Mouse (Mus musculus): ENCODE results near the gene Sod2. TPM values are rescaled to one million over a fixed set of nuclear protein-coding genes. Genes with fewer than 3 reads are reported as not detected.
"Not testable (repeated sequence)": the region's sequence is repeated elsewhere in the genome, so short reads cannot be mapped to it uniquely, and the experiment has no call there.

Gene Sod2
- polyA plus RNA-seq, 1 experiment, result 793 TPM

DNA sequence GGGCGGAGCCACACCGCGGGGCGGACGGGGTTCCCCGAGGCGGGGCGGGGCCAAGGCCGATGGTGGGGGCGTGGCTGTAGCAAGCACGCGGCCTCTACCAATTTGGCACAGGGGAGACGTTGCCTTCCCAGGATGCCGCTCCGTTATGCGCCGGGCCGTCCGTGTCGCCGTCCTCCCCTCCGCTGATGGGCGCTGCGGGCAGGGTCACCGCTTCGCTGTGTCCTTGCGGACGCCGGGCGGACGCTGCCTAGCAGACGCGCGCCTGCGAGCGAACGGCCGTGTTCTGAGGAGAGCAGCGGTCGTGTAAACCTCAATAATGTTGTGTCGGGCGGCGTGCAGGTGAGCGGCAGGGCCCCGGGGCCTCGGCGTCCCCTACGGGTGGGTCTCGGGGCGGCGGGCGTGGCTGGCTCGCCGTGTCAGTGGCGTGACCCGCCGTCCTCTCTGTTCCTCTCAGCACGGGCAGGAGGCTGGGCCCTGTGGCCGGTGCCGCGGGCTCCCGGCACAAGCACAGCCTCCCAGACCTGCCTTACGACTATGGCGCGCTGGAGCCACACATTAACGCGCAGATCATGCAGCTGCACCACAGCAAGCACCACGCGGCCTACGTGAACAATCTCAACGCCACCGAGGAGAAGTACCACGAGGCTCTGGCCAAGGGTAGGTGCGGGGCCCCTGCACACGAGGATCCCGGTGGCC, 1.2 kb downstream of the Sod2 start:
- no peak for TF ChIP-seq GATA1 (IDR thresholded peaks at IDR 0.05; ENCODE audit: low read length)

DNA sequence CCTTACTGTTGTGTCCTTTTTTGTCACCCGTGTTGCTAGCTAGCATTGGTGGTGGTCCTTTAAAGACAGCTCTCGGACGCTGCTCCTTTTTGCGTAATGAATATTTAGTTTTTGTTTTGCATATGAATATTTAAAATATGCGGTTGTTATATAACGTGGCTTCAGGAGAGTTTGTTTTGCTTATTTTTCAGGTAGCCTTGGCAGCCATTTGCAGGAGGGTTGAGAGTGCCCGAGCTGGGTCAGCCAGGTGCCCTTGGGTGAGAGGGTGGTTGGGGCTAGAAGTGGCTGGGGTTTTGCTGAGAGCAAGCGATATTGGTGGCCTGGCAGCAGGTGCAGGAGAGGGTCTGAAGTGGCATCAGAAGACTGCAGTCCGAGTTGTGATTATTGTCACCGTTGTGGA, 1.9 kb downstream of the Sod2 start:
- no peak for TF ChIP-seq GATA1 (IDR thresholded peaks at IDR 0.05; ENCODE audit: low read length)

DNA sequence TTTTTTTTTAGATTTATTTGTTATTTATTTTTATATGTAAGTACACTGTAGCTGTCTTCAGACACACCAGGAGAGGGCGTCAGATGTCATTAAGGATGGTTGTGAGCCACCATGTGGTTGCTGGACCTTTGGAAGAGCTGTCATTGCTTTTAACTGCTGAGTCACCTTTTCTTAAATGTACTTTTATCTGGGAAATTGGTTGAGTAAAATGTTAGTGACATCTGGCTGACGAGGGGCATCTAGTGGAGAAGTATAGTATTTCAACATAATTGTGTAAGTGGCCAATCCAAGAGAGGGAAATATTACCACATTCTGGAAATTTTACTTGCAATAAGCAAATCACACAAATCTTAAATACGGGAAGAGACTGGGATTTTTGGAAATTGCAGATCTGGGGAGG, 3.2 kb downstream of the Sod2 start:
- no peak for TF ChIP-seq GATA1 (IDR thresholded peaks at IDR 0.05; ENCODE audit: low read length)

DNA sequence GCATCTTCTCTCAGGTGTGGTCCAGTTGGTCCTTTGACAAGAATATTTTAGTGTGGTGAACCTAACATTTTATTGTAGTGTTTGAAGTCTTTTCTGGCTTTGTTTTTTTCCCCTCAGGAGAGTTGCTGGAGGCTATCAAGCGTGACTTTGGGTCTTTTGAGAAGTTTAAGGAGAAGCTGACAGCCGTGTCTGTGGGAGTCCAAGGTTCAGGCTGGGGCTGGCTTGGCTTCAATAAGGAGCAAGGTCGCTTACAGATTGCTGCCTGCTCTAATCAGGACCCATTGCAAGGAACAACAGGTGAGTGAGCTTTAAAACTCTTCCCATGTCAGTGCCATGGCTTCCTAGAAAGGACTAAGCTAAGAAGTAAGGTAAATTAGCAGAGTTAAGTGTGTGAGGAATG, 6.7 kb downstream of the Sod2 start:
- no peak for TF ChIP-seq GATA1 (IDR thresholded peaks at IDR 0.05; ENCODE audit: low read length)

DNA sequence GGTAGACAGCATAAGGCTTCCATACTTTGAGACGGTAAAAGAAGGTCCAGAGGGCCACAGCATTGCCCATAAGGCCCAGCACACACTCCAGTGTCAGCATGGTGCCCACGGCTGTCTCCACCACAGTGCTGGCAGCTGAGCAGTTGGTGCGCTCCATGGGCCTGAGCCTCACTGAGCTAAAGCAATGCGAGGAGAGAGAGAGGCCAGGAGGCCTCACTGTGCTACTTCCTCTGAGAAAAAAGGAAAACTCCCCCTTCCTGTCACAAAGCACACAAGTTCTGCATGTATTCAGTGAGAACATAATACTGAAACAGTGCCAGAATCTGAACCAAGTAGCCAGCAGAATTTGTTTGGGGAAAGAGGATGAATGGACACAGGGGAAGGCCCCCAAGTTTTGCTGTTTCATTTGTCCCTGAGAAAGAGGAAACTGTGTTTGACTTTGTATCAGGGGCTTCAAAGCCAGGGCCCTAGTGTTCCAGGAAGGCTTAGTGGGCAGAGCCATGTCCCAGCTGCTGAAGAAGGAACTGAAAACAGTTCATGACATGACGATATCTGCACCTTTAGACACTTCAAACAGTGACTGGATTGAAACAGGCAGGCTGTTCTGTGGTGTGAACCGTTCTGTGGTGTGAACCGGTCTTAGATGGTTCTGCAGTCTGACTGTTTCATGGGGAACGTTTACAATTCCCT, 45.6 kb downstream of the Sod2 start, which contains the start of gene Gpr31b:
TSS of gene Gpr31b (minus strand) at position 173 of the 690 bp plus-strand sequence.
- TF ChIP-seq GATA1 (IDR thresholded peaks at IDR 0.05; ENCODE audit: low read length), result not testable (repeated sequence)

DNA sequence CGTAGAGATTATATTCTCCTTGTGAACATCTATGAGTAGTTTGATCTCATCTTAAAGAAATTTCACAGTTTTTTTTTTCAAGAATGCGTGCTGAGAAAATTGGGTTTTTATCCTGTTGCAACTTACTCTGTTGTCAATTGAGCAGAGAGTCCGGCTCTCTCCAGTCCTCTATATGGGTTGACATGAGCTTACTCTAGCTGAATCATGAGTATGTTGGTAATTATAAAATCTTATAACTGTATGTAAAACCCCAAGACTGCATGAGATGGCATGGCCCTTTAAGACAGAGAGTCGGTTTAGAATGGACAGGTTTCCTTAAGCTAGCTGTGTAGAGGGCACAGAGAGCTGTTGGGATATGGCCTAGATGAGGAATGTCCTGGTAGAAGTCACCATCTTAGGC, 54.2 kb downstream of the Sod2 start, which contains the start of gene Tcp10b:
TSS of gene Tcp10b (plus strand) at position 301 of the 400 bp plus-strand sequence.
- not testable (repeated sequence) for TF ChIP-seq GATA1 (IDR thresholded peaks at IDR 0.05; ENCODE audit: low read length)

Other genes starting within 250 kb of the Sod2 start
- gene Igf2r, start 237.2 kb upstream of the Sod2 start, polyA plus RNA-seq (2012), result 7.4 and 7.5 TPM in 2 replicates
- not detected in 2 replicates for gene Mas1, start 138.7 kb upstream of the Sod2 start, polyA plus RNA-seq (2012)
- gene Mrgprh, start 130.8 kb upstream of the Sod2 start, polyA plus RNA-seq (2012), result not detected in 2 replicates
- gene Pnldc1, start 96.6 kb upstream of the Sod2 start, polyA plus RNA-seq (2012), result not detected in 2 replicates
- gene Tcp1, start 91.1 kb upstream of the Sod2 start, polyA plus RNA-seq (2012), result 23.7 and 53.6 TPM in 2 replicates
- 64.7 and 118 TPM in 2 replicates for gene Mrpl18, start 90.5 kb upstream of the Sod2 start, polyA plus RNA-seq (2012)
- 0.05 TPM in 1 of 2 replicates, not detected in the other for gene Acat3, start 66.2 kb upstream of the Sod2 start, polyA plus RNA-seq (2012)
- gene Acat2, start 46.1 kb upstream of the Sod2 start, polyA plus RNA-seq (2012), result 20.6 and 26.4 TPM in 2 replicates
- gene Wtap, start 12.7 kb upstream of the Sod2 start, polyA plus RNA-seq (2012), result 37.2 and 50.4 TPM in 2 replicates
- gene Gpr31b, start 45.5 kb downstream of the Sod2 start, polyA plus RNA-seq (2012), result not detected in 2 replicates
- not detected in 2 replicates for gene Tcp10b, start 54.3 kb downstream of the Sod2 start, polyA plus RNA-seq (2012)
- gene Unc93a, start 125.0 kb downstream of the Sod2 start, polyA plus RNA-seq (2012), result not detected in 2 replicates
- gene Smok2a, start 214.3 kb downstream of the Sod2 start, polyA plus RNA-seq (2012), result not detected in 2 replicates
- not detected in 2 replicates for gene Smok2b, start 223.4 kb downstream of the Sod2 start, polyA plus RNA-seq (2012)